Mouse (Mus musculus) hindbrain, embryonic 10.5 days (tissue): ENCODE results near the gene Lrrc17. TPM values are rescaled to one million over a fixed set of nuclear protein-coding genes. Genes with fewer than 3 reads are reported as not detected.

Experiments used
- DNase-seq: peaks from one replicate; pipeline ENCODE4 v3.0.0-alpha.2; 2017; ENCODE audit warnings: low spot score
- H3K27ac ChIP-seq: fragments of 300-500 bp; sonication (generic); 2 replicates; pipeline ENCODE4 v1.5.1; 2016; ENCODE audit warnings: mild to moderate bottlenecking, moderate library complexity
- H3K27me3 ChIP-seq: fragments of 300-500 bp; sonication (generic); 2 replicates; pipeline ENCODE4 v1.6.1; 2016; ENCODE audit warnings: mild to moderate bottlenecking; ENCODE audit not compliant: poor library complexity, insufficient read depth, severe bottlenecking
- H3K36me3 ChIP-seq: fragments of 300-500 bp; sonication (generic); 2 replicates; pipeline ENCODE4 v1.6.1; 2016; ENCODE audit warnings: mild to moderate bottlenecking, moderate library complexity
- H3K4me1 ChIP-seq: fragments of 300-500 bp; sonication (generic); replicated peaks from 2 replicates; pipeline ENCODE4 v1.6.1; 2016; ENCODE audit warnings: mild to moderate bottlenecking
- H3K4me3 ChIP-seq: fragments of 300-500 bp; sonication (generic); 2 replicates; pipeline ENCODE4 v1.5.1; 2016; ENCODE audit warnings: mild to moderate bottlenecking, moderate library complexity
- H3K9me3 ChIP-seq: fragments of 300-500 bp; sonication (generic); 2 replicates; pipeline ENCODE4 v1.6.1; 2016; ENCODE audit warnings: mild to moderate bottlenecking, moderate library complexity
- WGBS: fragments of 180-500 bp; shearing (Covaris S2); methylation state at CpG from one replicate; pipeline ENCODE4 v1.1.7; 2016; 5-methylcytosine and 5-hydroxymethylcytosine counted together
- polyA plus RNA-seq: library from polyadenylated mRNA; unstranded; fragments of >200 nt; fragmentation: Nextera tagmentation; extraction: Ambion mirVana; gene quantifications from 2 replicates; pipeline ENCODE4 v1.2.1, GENCODE M21; 2016

Lrrc17 gene
- polyA plus RNA-seq, 1 experiment from 2014 or later = 12.8 TPM

- Histone ChIP-seq H3K9me3 (no peaks in the 10 kb centered on the region), H3K4me3 (no peak overlapping the region), H3K36me3 (no peaks in the 10 kb centered on the region), H3K27me3 (no peaks in the 10 kb centered on the region), H3K27ac (no peak overlapping the region), H3K4me1 (0 out of 2 replicates have a peak, but pooled peaks cover 5% of the 10 kb centered on the region)
- 93% methylated on average over 2 of the region's 2 CpGs for WGBS
- DNase-seq = no peak
Observed at GRCm38 (mm10) chr5:21517562-21517961, 25.8 kb upstream of the Lrrc17 start.

- Histone ChIP-seq H3K9me3 (no peaks in the 10 kb centered on the region), H3K4me3 (no peak overlapping the region), H3K36me3 (no peaks in the 10 kb centered on the region), H3K27me3 (no peaks in the 10 kb centered on the region), H3K27ac (no peak overlapping the region), H3K4me1 (0 out of 2 replicates have a peak, but pooled peaks cover 5% of the 10 kb centered on the region)
- WGBS = 83% methylated on average over 4 of the region's 4 CpGs
- DNase-seq = no peak
Observed at GRCm38 (mm10) chr5:21518207-21518606, 25.2 kb upstream of the Lrrc17 start.

- no peak overlapping the region for H3K27ac ChIP-seq
- 0 out of 2 replicates have a peak, but pooled peaks cover 5% of the 10 kb centered on the region for H3K4me1 ChIP-seq
- WGBS = 80% methylated on average over 3 of the region's 3 CpGs
- no peaks in the 10 kb centered on the region for H3K9me3 ChIP-seq
- H3K36me3 ChIP-seq = no peaks in the 10 kb centered on the region
- H3K4me3 ChIP-seq = no peak overlapping the region
- no peak for DNase-seq
- no peaks in the 10 kb centered on the region for H3K27me3 ChIP-seq
Observed at GRCm38 (mm10) chr5:21519166-21519565, 24.2 kb upstream of the Lrrc17 start.

GRCm38 (mm10) chr5:21526835-21527485 is 16.4 kb upstream of the Lrrc17 start:
- Histone ChIP-seq H3K36me3 (no peaks in the 10 kb centered on the region), H3K27ac (peak overlapping the region; percentile 78), H3K27me3 (no peaks in the 10 kb centered on the region), H3K9me3 (0 out of 2 replicates have a peak, but pooled peaks cover 3% of the 10 kb centered on the region), H3K4me1 (peaks cover 20% of the 10 kb centered on the region), H3K4me3 (0 out of 2 replicates have a peak overlapping the region, but pooled peaks have one; percentile 13)
- peak; percentile 59 for DNase-seq
- 29% methylated on average over 11 of the region's 11 CpGs for WGBS

GRCm38 (mm10) chr5:21527488-21527911 is 15.9 kb upstream of the Lrrc17 start:
- H3K27ac ChIP-seq = peak overlapping the region; percentile 78
- no peaks in the 10 kb centered on the region for H3K27me3 ChIP-seq
- 0 out of 2 replicates have a peak overlapping the region, but pooled peaks have one; percentile 13 for H3K4me3 ChIP-seq
- no peak for DNase-seq
- peaks cover 16% of the 10 kb centered on the region for H3K4me1 ChIP-seq
- 0 out of 2 replicates have a peak, but pooled peaks cover 3% of the 10 kb centered on the region for H3K9me3 ChIP-seq
- WGBS = 44% methylated on average over 4 of the region's 4 CpGs
- H3K36me3 ChIP-seq = no peaks in the 10 kb centered on the region

GRCm38 (mm10) chr5:21528068-21528842 is 15.1 kb upstream of the Lrrc17 start:
- no peaks in the 10 kb centered on the region for H3K36me3 ChIP-seq
- peaks cover 15% of the 10 kb centered on the region for H3K4me1 ChIP-seq
- WGBS = 89% methylated on average over 15 of the region's 15 CpGs
- DNase-seq = no peak
- H3K9me3 ChIP-seq = 0 out of 2 replicates have a peak, but pooled peaks cover 3% of the 10 kb centered on the region
- no peak overlapping the region for H3K4me3 ChIP-seq
- H3K27ac ChIP-seq = peak overlapping the region; percentile 78; the same call in 1 of the 2 replicates
- no peaks in the 10 kb centered on the region for H3K27me3 ChIP-seq

- DNase-seq = no peak
- 0 out of 2 replicates have a peak, but pooled peaks cover 3% of the 10 kb centered on the region for H3K9me3 ChIP-seq
- H3K4me1 ChIP-seq = peaks cover 15% of the 10 kb centered on the region
- no peaks in the 10 kb centered on the region for H3K36me3 ChIP-seq
- H3K4me3 ChIP-seq = no peak overlapping the region
- 93% methylated on average over 8 of the region's 8 CpGs for WGBS
- no peak overlapping the region for H3K27ac ChIP-seq
- H3K27me3 ChIP-seq = no peaks in the 10 kb centered on the region
Observed at GRCm38 (mm10) chr5:21529110-21529720, 14.1 kb upstream of the Lrrc17 start.

- Histone ChIP-seq H3K27me3 (no peaks in the 10 kb centered on the region), H3K36me3 (no peaks in the 10 kb centered on the region), H3K9me3 (0 out of 2 replicates have a peak, but pooled peaks cover 3% of the 10 kb centered on the region), H3K4me3 (no peak overlapping the region), H3K27ac (no peak overlapping the region), H3K4me1 (peaks cover 10% of the 10 kb centered on the region)
- WGBS = 84% methylated on average over 2 of the region's 2 CpGs
- DNase-seq = no peak
Observed at GRCm38 (mm10) chr5:21532126-21532525, 11.2 kb upstream of the Lrrc17 start.

GRCm38 (mm10) chr5:21532921-21533320 is 10.4 kb upstream of the Lrrc17 start:
- H3K9me3 ChIP-seq = 0 out of 2 replicates have a peak, but pooled peaks cover 3% of the 10 kb centered on the region
- DNase-seq = no peak
- H3K27me3 ChIP-seq = no peaks in the 10 kb centered on the region
- WGBS = 87% methylated on average over 5 of the region's 5 CpGs
- H3K4me1 ChIP-seq = peaks cover 2% of the 10 kb centered on the region; the same call in 1 of the 2 replicates
- no peak overlapping the region for H3K27ac ChIP-seq
- no peaks in the 10 kb centered on the region for H3K36me3 ChIP-seq
- H3K4me3 ChIP-seq = no peak overlapping the region

- H3K9me3 ChIP-seq = no peaks in the 10 kb centered on the region
- H3K36me3 ChIP-seq = no peaks in the 10 kb centered on the region
- H3K4me3 ChIP-seq = no peak overlapping the region
- H3K27ac ChIP-seq = no peak overlapping the region
- peaks cover 26% of the 10 kb centered on the region for H3K4me1 ChIP-seq
- H3K27me3 ChIP-seq = no peaks in the 10 kb centered on the region
- WGBS = 88% methylated on average over 4 of the region's 4 CpGs
- DNase-seq = no peak
Observed at GRCm38 (mm10) chr5:21542226-21542625, 1.1 kb upstream of the Lrrc17 start.

GRCm38 (mm10) chr5:21544821-21545220 is 1.5 kb downstream of the Lrrc17 start:
- DNase-seq = no peak
- no peak overlapping the region for H3K4me3 ChIP-seq

GRCm38 (mm10) chr5:21545227-21545626 is 1.9 kb downstream of the Lrrc17 start:
- H3K27me3 ChIP-seq = no peaks in the 10 kb centered on the region
- H3K36me3 ChIP-seq = no peaks in the 10 kb centered on the region
- H3K27ac ChIP-seq = no peak overlapping the region
- 0 out of 2 replicates have a peak, but pooled peaks cover 3% of the 10 kb centered on the region for H3K9me3 ChIP-seq
- peaks cover 26% of the 10 kb centered on the region for H3K4me1 ChIP-seq
- no peak for DNase-seq
- no peak overlapping the region for H3K4me3 ChIP-seq

More at GRCm38 (mm10) chr5:21544821-21545220, 1.5 kb downstream of the Lrrc17 start:
- 70% methylated on average over 3 of the region's 3 CpGs for WGBS
- Histone ChIP-seq H3K4me1 (peaks cover 26% of the 10 kb centered on the region), H3K9me3 (0 out of 2 replicates have a peak, but pooled peaks cover 3% of the 10 kb centered on the region), H3K36me3 (no peaks in the 10 kb centered on the region), H3K27me3 (no peaks in the 10 kb centered on the region), H3K27ac (no peak overlapping the region)
